Mouse (Mus musculus): ENCODE data around the gene Cops7b.
A peak's percentile ranks its signal among the peaks of the same experiment; 100 is the strongest.

- TF ChIP-seq POLR2A (IDR thresholded peaks at IDR 0.05; ENCODE audit: control insufficient read depth in 1 of 2, insufficient read depth in 1 of 2, low read depth in 1 of 2, low read length in 2 of 2, poor library complexity in 1 of 2) = no peak
- TF ChIP-seq EP300 (IDR thresholded peaks at IDR 0.05; ENCODE audit: low read depth in 1 of 2, low read length in 2 of 2) = peak; percentile 48 to 78
- no peak for TF ChIP-seq UBTF (IDR thresholded peaks at IDR 0.05; ENCODE audit: borderline replicate concordance, insufficient read depth, low read depth, low read length)
- TF ChIP-seq CTCF (IDR thresholded peaks at IDR 0.05 in 2 of 3, conservative IDR thresholded peaks at IDR 0.05 in 1 of 3; ENCODE audit: control insufficient read depth in 1 of 3, insufficient read depth in 1 of 3, low read depth in 2 of 3, low read length in 3 of 3, poor library complexity in 1 of 3, severe bottlenecking in 1 of 3) = no peak
- TF ChIP-seq NRF1 (IDR thresholded peaks at IDR 0.05; ENCODE audit: insufficient read depth, low read depth, low read length, poor library complexity, severe bottlenecking) = no peak
- no peak for TF ChIP-seq KAT2A (conservative IDR thresholded peaks at IDR 0.05; ENCODE audit: low read depth, low read length)
- TF ChIP-seq ZMIZ1 (IDR thresholded peaks at IDR 0.05; ENCODE audit: low read depth, low read length) = no peak
These were observed 40.1 kb upstream of the Cops7b start for GRCm38 (mm10) chr1:86542584-86542983.
